ENCODE assay signal across 27 mouse cellular contexts in genomic region chr17:44489346-44489745, GRCm38 (mm10).
DNase-seq lines count a peak whose midpoint lies in the region; ATAC-seq and TF ChIP-seq lines count a peak whose summit lies in the region.
"Had no signal": no experiment of that assay in that cellular context is flagged by ENCODE, and none has a peak within 500 bp of the region (broad histone marks: within the 10 kb centered on the region; RNA-seq: fewer than 3 reads in every experiment).

No protein-coding gene starts in this region.

- no peak overlapping the region for H3K27ac ChIP-seq in hindbrain, postnatal 0 days
- no peak overlapping the region for H3K27ac ChIP-seq in hindbrain, embryonic 14.5 days
- H3K27ac ChIP-seq in kidney, postnatal 0 days = peak overlapping the region; percentile 56
- H3K27ac ChIP-seq in midbrain, postnatal 0 days (ENCODE audit: low read depth, low read length) = no peak overlapping the region
- H3K27ac ChIP-seq in midbrain, embryonic 13.5 days = no peak overlapping the region
- H3K27ac ChIP-seq: embryonic facial prominence, embryonic 13.5 days; forebrain, embryonic 12.5 days; forebrain, embryonic 15.5 days; heart, adult 2 months; heart, embryonic 10.5 days; heart, embryonic 13.5 days; hindbrain, embryonic 12.5 days had no signal

- no peak overlapping the region for H3K4me3 ChIP-seq in hindbrain, postnatal 0 days (ENCODE audit: low read length)
- H3K4me3 ChIP-seq in hindbrain, embryonic 14.5 days (replicated peaks; ENCODE audit: low read length) = no peak overlapping the region
- no peak overlapping the region for H3K4me3 ChIP-seq in kidney, postnatal 0 days (replicated peaks; ENCODE audit: low read depth, low read length)
- no peak overlapping the region for H3K4me3 ChIP-seq in midbrain, postnatal 0 days (ENCODE audit: low read depth, low read length)
- H3K4me3 ChIP-seq in midbrain, embryonic 13.5 days (replicated peaks) = no peak overlapping the region
- H3K4me3 ChIP-seq: embryonic facial prominence, embryonic 10.5 days; embryonic facial prominence, embryonic 13.5 days; erythroblast, embryonic 14.5 days; forebrain, embryonic 12.5 days; forebrain, embryonic 15.5 days; heart, adult 2 months; heart, embryonic 10.5 days; heart, embryonic 13.5 days; hindbrain, embryonic 12.5 days had no signal

- TF ChIP-seq CTCF in hindbrain, postnatal 0 days (IDR thresholded peaks at IDR 0.05; ENCODE audit: low read depth) = no peak
- TF ChIP-seq CTCF in kidney, postnatal 0 days (IDR thresholded peaks at IDR 0.05; ENCODE audit: low read depth) = no peak
- no peak for TF ChIP-seq CTCF in midbrain, postnatal 0 days (IDR thresholded peaks at IDR 0.05)

- no peaks in the 10 kb centered on the region for H3K27me3 ChIP-seq in hindbrain, postnatal 0 days (ENCODE audit: insufficient read depth, low read length)
- H3K27me3 ChIP-seq in hindbrain, embryonic 14.5 days (ENCODE audit: control insufficient read depth, insufficient read depth, low read length) = no peaks in the 10 kb centered on the region
- no peaks in the 10 kb centered on the region for H3K27me3 ChIP-seq in kidney, postnatal 0 days (ENCODE audit: insufficient read depth, low read length)
- H3K27me3 ChIP-seq in midbrain, postnatal 0 days (ENCODE audit: insufficient read depth, low read length) = no peaks in the 10 kb centered on the region
- H3K27me3 ChIP-seq in midbrain, embryonic 13.5 days = no peaks in the 10 kb centered on the region
- H3K27me3 ChIP-seq: embryonic facial prominence, embryonic 13.5 days; forebrain, embryonic 12.5 days; forebrain, embryonic 15.5 days; heart, embryonic 13.5 days; hindbrain, embryonic 12.5 days; Patski had no signal

- peak; percentile 53; the same call in 1 of the 2 replicates for ATAC-seq in hindbrain, postnatal 0 days
- no peak for ATAC-seq in hindbrain, embryonic 14.5 days (ENCODE audit: low FRiP score)
- ATAC-seq in kidney, postnatal 0 days (replicated peaks; ENCODE audit: low FRiP score, low read depth) = no peak
- no peak for ATAC-seq in midbrain, postnatal 0 days (ENCODE audit: low FRiP score)
- no peak for ATAC-seq in midbrain, embryonic 13.5 days
- ATAC-seq: forebrain, embryonic 15.5 days; Patski had no signal

- no peaks in the 10 kb centered on the region for H3K36me3 ChIP-seq in hindbrain, postnatal 0 days (ENCODE audit: insufficient read depth, low read length)
- H3K36me3 ChIP-seq in hindbrain, embryonic 14.5 days (replicated peaks; ENCODE audit: control insufficient read depth, insufficient read depth) = no peaks in the 10 kb centered on the region
- H3K36me3 ChIP-seq in kidney, postnatal 0 days (ENCODE audit: insufficient read depth, low read length) = no peaks in the 10 kb centered on the region
- H3K36me3 ChIP-seq in midbrain, postnatal 0 days (ENCODE audit: insufficient read depth, low read length) = no peaks in the 10 kb centered on the region
- H3K36me3 ChIP-seq in midbrain, embryonic 13.5 days = no peaks in the 10 kb centered on the region
- H3K36me3 ChIP-seq: embryonic facial prominence, embryonic 10.5 days; embryonic facial prominence, embryonic 13.5 days; forebrain, embryonic 12.5 days; forebrain, embryonic 15.5 days; heart, embryonic 10.5 days; heart, embryonic 13.5 days; hindbrain, embryonic 12.5 days had no signal

- H3K9me3 ChIP-seq in hindbrain, postnatal 0 days (ENCODE audit: low read length) = no peaks in the 10 kb centered on the region
- no peaks in the 10 kb centered on the region for H3K9me3 ChIP-seq in hindbrain, embryonic 14.5 days (ENCODE audit: control insufficient read depth, low read length)
- H3K9me3 ChIP-seq in kidney, postnatal 0 days (replicated peaks; ENCODE audit: low read length) = no peaks in the 10 kb centered on the region
- no peaks in the 10 kb centered on the region for H3K9me3 ChIP-seq in midbrain, postnatal 0 days (ENCODE audit: low read length)
- H3K9me3 ChIP-seq in midbrain, embryonic 13.5 days = no peaks in the 10 kb centered on the region
- H3K9me3 ChIP-seq: embryonic facial prominence, embryonic 10.5 days; embryonic facial prominence, embryonic 13.5 days; forebrain, embryonic 12.5 days; forebrain, embryonic 15.5 days; heart, embryonic 10.5 days; heart, embryonic 13.5 days; hindbrain, embryonic 12.5 days had no signal

- no peak overlapping the region for H3K4me2 ChIP-seq in hindbrain, postnatal 0 days (ENCODE audit: low read depth, low read length)
- H3K4me2 ChIP-seq in hindbrain, embryonic 14.5 days (replicated peaks) = no peak overlapping the region
- H3K4me2 ChIP-seq in kidney, postnatal 0 days (ENCODE audit: low read length) = no peak overlapping the region
- H3K4me2 ChIP-seq in midbrain, postnatal 0 days (ENCODE audit: low read depth, low read length, poor library complexity, severe bottlenecking) = no peak overlapping the region
- no peak overlapping the region for H3K4me2 ChIP-seq in midbrain, embryonic 13.5 days (replicated peaks)
- H3K4me2 ChIP-seq: embryonic facial prominence, embryonic 13.5 days; forebrain, embryonic 12.5 days; forebrain, embryonic 15.5 days; heart, embryonic 13.5 days; hindbrain, embryonic 12.5 days had no signal

- DNase-seq in cerebellum, postnatal 10 days = peak; percentile 67 to 70
- no peak for DNase-seq in cerebellum, adult 11 months
- peak; percentile 39 for DNase-seq in hindbrain, postnatal 0 days (ENCODE audit: low spot score)
- DNase-seq in hindbrain, embryonic 14.5 days (ENCODE audit: low spot score) = no peak
- no peak for DNase-seq in kidney, postnatal 0 days (ENCODE audit: low spot score)
- DNase-seq in kidney, adult 9 months = no peak
- peak; percentile 40 for DNase-seq in midbrain, postnatal 0 days (ENCODE audit: low spot score)
- DNase-seq: adrenal gland, postnatal 10 days; adrenal gland, postnatal 36 days; cerebellum, adult 11-12 months; cerebellum, adult 8-10 months; cerebellum, postnatal 36 days; embryo, embryonic 11 days; gastrocnemius, postnatal 25 days; heart, adult 2 months; heart, postnatal 14 days; heart, postnatal 4 days had no signal

- no peaks in the 10 kb centered on the region for H3K4me1 ChIP-seq in hindbrain, postnatal 0 days (ENCODE audit: insufficient read depth, low read length)
- H3K4me1 ChIP-seq in hindbrain, embryonic 14.5 days (replicated peaks; ENCODE audit: control insufficient read depth, insufficient read depth, low read length) = no peaks in the 10 kb centered on the region
- H3K4me1 ChIP-seq in kidney, postnatal 0 days (replicated peaks; ENCODE audit: insufficient read depth, low read length) = 0 out of 2 replicates have a peak, but pooled peaks cover 5% of the 10 kb centered on the region
- H3K4me1 ChIP-seq in midbrain, postnatal 0 days (ENCODE audit: insufficient read depth, low read length) = no peaks in the 10 kb centered on the region
- H3K4me1 ChIP-seq in midbrain, embryonic 13.5 days (replicated peaks) = no peaks in the 10 kb centered on the region
- H3K4me1 ChIP-seq: embryonic facial prominence, embryonic 13.5 days; forebrain, embryonic 12.5 days; forebrain, embryonic 15.5 days; heart, embryonic 13.5 days had no signal

- WGBS in hindbrain, postnatal 0 days = 60% methylated on average over 6 of the region's 6 CpGs
- 73% methylated on average over 6 of the region's 6 CpGs for WGBS in hindbrain, embryonic 14.5 days
- 50% methylated on average over 6 of the region's 6 CpGs for WGBS in kidney, postnatal 0 days
- 76% methylated on average over 6 of the region's 6 CpGs for WGBS in midbrain, postnatal 0 days
- 78% methylated on average over 6 of the region's 6 CpGs for WGBS in midbrain, embryonic 13.5 days

- H3K9ac ChIP-seq in hindbrain, postnatal 0 days (replicated peaks; ENCODE audit: low read length) = no peak overlapping the region
- no peak overlapping the region for H3K9ac ChIP-seq in hindbrain, embryonic 14.5 days
- H3K9ac ChIP-seq in kidney, postnatal 0 days (ENCODE audit: low read depth, low read length) = no peak overlapping the region
- no peak overlapping the region for H3K9ac ChIP-seq in midbrain, postnatal 0 days (replicated peaks; ENCODE audit: low read length, poor library complexity, severe bottlenecking)
- no peak overlapping the region for H3K9ac ChIP-seq in midbrain, embryonic 13.5 days (replicated peaks)
- H3K9ac ChIP-seq: embryonic facial prominence, embryonic 13.5 days; forebrain, embryonic 12.5 days; forebrain, embryonic 15.5 days; heart, embryonic 13.5 days; hindbrain, embryonic 12.5 days had no signal

Comparison
In these comparisons a context has a peak if more than half of its experiments do, and no peak if none do; other contexts are left out.
1. DNase-seq: peak in cerebellum, postnatal 10 days (2 of 2), hindbrain, postnatal 0 days (single experiment) and midbrain, postnatal 0 days (single experiment); none in cerebellum, adult 11 months (single experiment), hindbrain, embryonic 14.5 days (single experiment), kidney, postnatal 0 days (single experiment) and kidney, adult 9 months (single experiment).